Mouse (Mus musculus) monocyte, adult 5-6 weeks (primary cell): ENCODE data around the gene Txndc2. TPM values are rescaled to one million over a fixed set of nuclear protein-coding genes. Genes with fewer than 3 reads are reported as not detected.

Source experiments
- total RNA-seq: library from RNA; stranded (forward); fragments of 200-1000, 200-491, 200-594 nt; gene quantifications from 3 replicates; pipeline ENCODE4 v1.2.3, GENCODE M21; 2017

Gene Txndc2
- total RNA-seq, 1 experiment from 2014 or later: 0.38 TPM

Other genes starting within 250 kb of the Txndc2 start
- not detected in 3 replicates for gene Tmem232, start 101.4 kb downstream of the Txndc2 start, total RNA-seq
- 67.6 to 82.9 TPM (median 82.5 TPM) in 3 replicates for gene Vapa, start 28.6 kb downstream of the Txndc2 start, total RNA-seq
- 51.0 to 80.4 TPM (median 75.8 TPM) in 3 replicates for gene Rab31, start 130.6 kb upstream of the Txndc2 start, total RNA-seq
- 81.9 to 108 TPM (median 105 TPM) in 3 replicates for gene Ppp4r1, start 140.4 kb upstream of the Txndc2 start, total RNA-seq
- gene Ralbp1, start 243.6 kb upstream of the Txndc2 start, total RNA-seq: 102 to 122 TPM (median 106 TPM) in 3 replicates